ENCODE assay signal across 8 mouse cellular contexts in the genomic region with DNA sequence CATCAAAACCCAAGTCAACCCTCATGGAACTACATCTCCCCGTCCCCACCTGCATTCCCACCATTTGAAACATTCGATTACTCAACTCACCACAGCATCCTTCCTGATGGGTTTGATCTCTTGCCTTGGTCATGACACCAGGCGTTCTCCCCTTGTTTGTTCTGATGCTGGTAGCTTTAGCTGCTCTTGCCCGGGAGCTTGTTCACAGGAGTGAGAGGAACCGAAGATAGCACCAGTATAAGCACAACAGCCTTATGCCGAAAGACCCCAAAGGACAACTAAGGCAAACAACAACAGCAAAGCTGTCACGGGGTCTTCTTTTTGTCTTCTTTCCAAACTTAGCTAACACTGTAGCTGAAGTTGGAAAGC. TPM values are rescaled to one million over a fixed set of nuclear protein-coding genes. Genes with fewer than 3 reads are reported as not detected.
DNase-seq lines count a peak whose midpoint lies in the region; ATAC-seq and TF ChIP-seq lines count a peak whose summit lies in the region.

No protein-coding gene starts in this region.

- TF ChIP-seq POLR2A in ES-Bruce4 (IDR thresholded peaks at IDR 0.05; ENCODE audit: insufficient read depth, low read length): no peak

- H3K27me3 ChIP-seq in heart, embryonic 11.5 days (ENCODE audit: control insufficient read depth, insufficient read depth, low read length): peaks cover 9% of the 10 kb centered on the region
- H3K27me3 ChIP-seq in ES-Bruce4 (ENCODE audit: control insufficient read depth, insufficient read depth, low read length, poor library complexity, severe bottlenecking): no peaks in the 10 kb centered on the region; the same call in 1 of the 2 replicates
- peaks cover 22% of the 10 kb centered on the region for H3K27me3 ChIP-seq in forebrain, embryonic 13.5 days
- no peaks in the 10 kb centered on the region for H3K27me3 ChIP-seq in liver, embryonic 16.5 days (ENCODE audit: control insufficient read depth, insufficient read depth, low read depth, low read length)

- H3K4me1 ChIP-seq in heart, embryonic 11.5 days (ENCODE audit: control insufficient read depth, insufficient read depth, low read length): peaks cover 5% of the 10 kb centered on the region; the same call in 1 of the 2 replicates
- H3K4me1 ChIP-seq in ES-Bruce4 (ENCODE audit: control insufficient read depth, insufficient read depth, low read length): no peaks in the 10 kb centered on the region
- H3K4me1 ChIP-seq in forebrain, embryonic 13.5 days: peaks cover 5% of the 10 kb centered on the region; the same call in 1 of the 2 replicates
- peaks cover 19% of the 10 kb centered on the region for H3K4me1 ChIP-seq in liver, embryonic 16.5 days (ENCODE audit: control insufficient read depth, low read depth, low read length)

- peak overlapping the region; percentile 55 for H3K4me3 ChIP-seq in heart, embryonic 11.5 days (ENCODE audit: low read depth, low read length)
- peak overlapping the region; percentile 89 for H3K4me3 ChIP-seq in ES-Bruce4 (ENCODE audit: low read depth, low read length)
- peak overlapping the region; percentile 65 for H3K4me3 ChIP-seq in forebrain, embryonic 13.5 days
- H3K4me3 ChIP-seq in liver, embryonic 16.5 days (ENCODE audit: low read depth, low read length): peak overlapping the region; percentile 85

- H3K4me2 ChIP-seq in heart, embryonic 11.5 days: peak overlapping the region; percentile 80
- H3K4me2 ChIP-seq in forebrain, embryonic 13.5 days: peak overlapping the region; percentile 90
- peak overlapping the region; percentile 88 for H3K4me2 ChIP-seq in liver, embryonic 16.5 days (ENCODE audit: low read depth, low read length)

- no peak overlapping the region for H3K27ac ChIP-seq in heart, embryonic 11.5 days (ENCODE audit: low read depth, low read length)
- peak overlapping the region; percentile 21; the same call in 1 of the 2 replicates for H3K27ac ChIP-seq in ES-Bruce4 (ENCODE audit: insufficient read depth, low read length)
- no peak overlapping the region for H3K27ac ChIP-seq in forebrain, embryonic 13.5 days
- H3K27ac ChIP-seq in liver, embryonic 16.5 days (ENCODE audit: low read length): peak overlapping the region; percentile 90

- no peak for DNase-seq in heart, adult 18-20 months
- DNase-seq in adrenal gland, adult 8-10 months: no peak
- no peak for DNase-seq in thymus, postnatal 4 days
- no peak for DNase-seq in urinary bladder, postnatal 4 days (ENCODE audit: low spot score in 2 of 2)

- WGBS in heart, embryonic 11.5 days (ENCODE audit: insufficient replicate concordance): 9% methylated on average over 7 of the region's 7 CpGs
- WGBS in forebrain, embryonic 13.5 days: 11% methylated on average over 7 of the region's 7 CpGs
- WGBS in liver, embryonic 16.5 days (ENCODE audit: insufficient replicate concordance): 2% methylated on average over 7 of the region's 7 CpGs

- no peaks in the 10 kb centered on the region for H3K9me3 ChIP-seq in heart, embryonic 11.5 days (replicated peaks; ENCODE audit: control insufficient read depth, low read length)
- H3K9me3 ChIP-seq in ES-Bruce4 (replicated peaks; ENCODE audit: control insufficient read depth, insufficient read depth, low read length, poor library complexity, severe bottlenecking): no peaks in the 10 kb centered on the region
- H3K9me3 ChIP-seq in forebrain, embryonic 13.5 days (replicated peaks): no peaks in the 10 kb centered on the region
- no peaks in the 10 kb centered on the region for H3K9me3 ChIP-seq in liver, embryonic 16.5 days (replicated peaks; ENCODE audit: control insufficient read depth, low read length)

- 0 out of 2 replicates have a peak, but pooled peaks have one; percentile 36 for ATAC-seq in heart, embryonic 11.5 days (replicated peaks; ENCODE audit: insufficient number of reproducible peaks, low FRiP score, low TSS enrichment)
- peak; percentile 55; the same call in 1 of the 2 replicates for ATAC-seq in forebrain, embryonic 13.5 days
- ATAC-seq in liver, embryonic 16.5 days (ENCODE audit: low read depth): peak; percentile 17

- no peaks in the 10 kb centered on the region for H3K36me3 ChIP-seq in heart, embryonic 11.5 days (ENCODE audit: control insufficient read depth, insufficient read depth, low read length)
- H3K36me3 ChIP-seq in ES-Bruce4 (ENCODE audit: control insufficient read depth, insufficient read depth, low read length, poor library complexity, severe bottlenecking): no peaks in the 10 kb centered on the region
- H3K36me3 ChIP-seq in forebrain, embryonic 13.5 days (ENCODE audit: poor library complexity, severe bottlenecking): no peaks in the 10 kb centered on the region
- no peaks in the 10 kb centered on the region; the same call in 1 of the 2 replicates for H3K36me3 ChIP-seq in liver, embryonic 16.5 days (ENCODE audit: control insufficient read depth, insufficient read depth)

- TF ChIP-seq CTCF in ES-Bruce4 (IDR thresholded peaks at IDR 0.05; ENCODE audit: low read depth, low read length): no peak

- TF ChIP-seq EP300 in ES-Bruce4 (IDR thresholded peaks at IDR 0.05; ENCODE audit: insufficient read depth, low read depth, low read length): no peak

- H3K9ac ChIP-seq in heart, embryonic 11.5 days (ENCODE audit: low read depth, low read length): peak overlapping the region; percentile 70
- H3K9ac ChIP-seq in ES-Bruce4 (ENCODE audit: low read depth, poor library complexity, severe bottlenecking): peak overlapping the region; percentile 64
- H3K9ac ChIP-seq in forebrain, embryonic 13.5 days: peak overlapping the region; percentile 66
- H3K9ac ChIP-seq in liver, embryonic 16.5 days (ENCODE audit: low read depth, low read length): peak overlapping the region; percentile 88

RNA-seq across cellular contexts. Expression of gene Slc40a1, which starts 1.2 kb away (rescaled TPM):
- polyA plus RNA-seq in heart, embryonic 11.5 days (2014; fragmentation: Nextera tagmentation; extraction: Ambion mirVana): 15.2 and 16.4 TPM in 2 replicates
- total RNA-seq in heart, adult 18-20 months (2021): 10 to 100 TPM; 24.0 to 27.1 TPM
- 50.4 and 52.6 TPM in 2 replicates for polyA plus RNA-seq in ES-Bruce4 (2011; ENCODE audit: insufficient read depth, insufficient read length, low read depth, missing spikeins)
- polyA plus RNA-seq in forebrain, embryonic 13.5 days (2015; fragmentation: Nextera tagmentation; extraction: Ambion mirVana): 17.8 and 22.1 TPM in 2 replicates
- 178 and 179 TPM in 2 replicates for polyA plus RNA-seq in liver, embryonic 16.5 days (2015; fragmentation: Nextera tagmentation; extraction: Ambion mirVana)
- total RNA-seq in adrenal gland, adult 8-10 months (2022): 10 to 100 TPM; 11.2 to 26.8 (median 16.0) TPM

RNA-seq across cellular contexts. Expression of gene Gm5269, which starts 35.0 kb away (rescaled TPM):
- polyA plus RNA-seq in heart, embryonic 11.5 days (2014; fragmentation: Nextera tagmentation; extraction: Ambion mirVana): not detected in 2 replicates
- total RNA-seq in heart, adult 18-20 months (2021): not detected
- polyA plus RNA-seq in ES-Bruce4 (2011; ENCODE audit: insufficient read depth, insufficient read length, low read depth, missing spikeins): 146 and 181 TPM in 2 replicates
- not detected in 2 replicates for polyA plus RNA-seq in forebrain, embryonic 13.5 days (2015; fragmentation: Nextera tagmentation; extraction: Ambion mirVana)
- polyA plus RNA-seq in liver, embryonic 16.5 days (2015; fragmentation: Nextera tagmentation; extraction: Ambion mirVana): 0.15 and 0.63 TPM in 2 replicates
- not detected for total RNA-seq in adrenal gland, adult 8-10 months (2022)

Comparison
In these comparisons a context has a peak if more than half of its experiments do, and no peak if none do; other contexts are left out.
1. H3K27ac ChIP-seq: peak in ES-Bruce4 (single experiment) and liver, embryonic 16.5 days (single experiment); none in heart, embryonic 11.5 days (single experiment) and forebrain, embryonic 13.5 days (single experiment).
2. RNA of gene Gm5269, which starts 35.0 kb away (polyA plus RNA-seq): 146 to 181 TPM in ES-Bruce4; 0.15 to 0.63 TPM in liver, embryonic 16.5 days, not detected in heart, embryonic 11.5 days and not detected in forebrain, embryonic 13.5 days; every median in the first group is over 10 times any median in the second.
3. Peak in every context shown above with its lines, with median percentiles within 50 percentile points of each other: ATAC-seq, H3K4me2 ChIP-seq, H3K4me3 ChIP-seq and H3K9ac ChIP-seq.